Mouse (Mus musculus) limb, embryonic 12.5 days (tissue): ENCODE results near the gene Gja3. TPM values are rescaled to one million over a fixed set of nuclear protein-coding genes. Genes with fewer than 3 reads are reported as not detected.
"Not testable (repeated sequence)": the region's sequence is repeated elsewhere in the genome, so short reads cannot be mapped to it uniquely, and the experiment has no call there.

ENCODE experiments used
- ATAC-seq: fragments of 200-750 bp; cut with Nextera tagmentation; 2 replicates; pipeline ENCODE4 v1.8.0; 2017; ENCODE audit warnings: low read depth, moderate TSS enrichment; ENCODE audit not compliant: insufficient number of reproducible peaks, insufficient read depth, low FRiP score, low TSS enrichment
- H3K27ac ChIP-seq: fragments of 300-500 bp; sonication (generic); 2 replicates; pipeline ENCODE4 v1.5.1; 2016; ENCODE audit warnings: mild to moderate bottlenecking, moderate library complexity
- H3K27me3 ChIP-seq: fragments of 300-500 bp; sonication (generic); 2 replicates; pipeline ENCODE4 v1.6.1; 2016; ENCODE audit warnings: mild to moderate bottlenecking, moderate library complexity
- H3K36me3 ChIP-seq: fragments of 300-500 bp; sonication (generic); 2 replicates; pipeline ENCODE4 v1.6.1; 2016; ENCODE audit warnings: mild to moderate bottlenecking, moderate library complexity
- H3K4me1 ChIP-seq: fragments of 300-500 bp; sonication (generic); replicated peaks from 2 replicates; pipeline ENCODE4 v1.6.1; 2016
- H3K4me2 ChIP-seq: fragments of 300-500 bp; sonication (generic); 2 replicates; pipeline ENCODE4 v1.6.1; 2016; ENCODE audit warnings: mild to moderate bottlenecking, moderate library complexity
- H3K4me3 ChIP-seq: fragments of 300-500 bp; sonication (generic); replicated peaks from 2 replicates; pipeline ENCODE4 v1.5.1; 2016; ENCODE audit warnings: mild to moderate bottlenecking
- H3K9ac ChIP-seq: fragments of 300-500 bp; sonication (generic); replicated peaks from 2 replicates; pipeline ENCODE4 v1.6.1; 2016; ENCODE audit warnings: mild to moderate bottlenecking, moderate library complexity
- H3K9me3 ChIP-seq: fragments of 300-500 bp; sonication (generic); 2 replicates; pipeline ENCODE4 v1.6.1; 2016; ENCODE audit warnings: mild to moderate bottlenecking, moderate library complexity
- WGBS: fragments of 180-500 bp; shearing (Covaris S2); methylation state at CpG from one replicate; pipeline ENCODE4 v1.1.7; 2016; 5-methylcytosine and 5-hydroxymethylcytosine counted together
- polyA plus RNA-seq: library from polyadenylated mRNA; unstranded; fragments of >200 nt; fragmentation: Nextera tagmentation; extraction: Ambion mirVana; gene quantifications from 2 replicates; pipeline ENCODE4 v1.2.1, GENCODE M21; 2016

Gja3 gene
- polyA plus RNA-seq, 1 experiment from 2014 or later = 20.5 TPM

- Histone ChIP-seq H3K4me3 (no peak overlapping the region), H3K9me3 (no peaks in the 10 kb centered on the region), H3K27me3 (no peaks in the 10 kb centered on the region), H3K36me3 (no peaks in the 10 kb centered on the region), H3K4me2 (no peak overlapping the region), H3K4me1 (peaks cover 14% of the 10 kb centered on the region), H3K27ac (no peak overlapping the region), H3K9ac (no peak overlapping the region)
- 84% methylated on average over 7 of the region's 7 CpGs for WGBS
- ATAC-seq = no peak
Observed at GRCm38 (mm10) chr14:57089107-57089506, 31.2 kb upstream of the Gja3 start.

GRCm38 (mm10) chr14:57084180-57084668 lies 26.3 kb upstream of the Gja3 start:
- no peak overlapping the region for H3K4me3 ChIP-seq
- H3K9me3 ChIP-seq = 0 out of 2 replicates have a peak, but pooled peaks cover 3% of the 10 kb centered on the region
- peaks cover 20% of the 10 kb centered on the region for H3K4me1 ChIP-seq
- WGBS = 12% methylated on average over 11 of the region's 11 CpGs
- no peak overlapping the region for H3K4me2 ChIP-seq
- no peaks in the 10 kb centered on the region for H3K36me3 ChIP-seq
- H3K9ac ChIP-seq = no peak overlapping the region
- ATAC-seq = no peak
- no peaks in the 10 kb centered on the region for H3K27me3 ChIP-seq
- peak overlapping the region; percentile 51 for H3K27ac ChIP-seq

- no peak for ATAC-seq
- Histone ChIP-seq H3K4me2 (no peak overlapping the region), H3K36me3 (no peaks in the 10 kb centered on the region), H3K27ac (no peak overlapping the region), H3K4me3 (no peak overlapping the region), H3K27me3 (no peaks in the 10 kb centered on the region), H3K9me3 (0 out of 2 replicates have a peak, but pooled peaks cover 3% of the 10 kb centered on the region), H3K4me1 (peaks cover 20% of the 10 kb centered on the region), H3K9ac (no peak overlapping the region)
- 100% methylated on average over 1 of the region's 1 CpGs for WGBS
Observed at GRCm38 (mm10) chr14:57082863-57083262, 25.0 kb upstream of the Gja3 start.

- WGBS = 85% methylated on average over 6 of the region's 6 CpGs
- Histone ChIP-seq H3K9me3 (no peaks in the 10 kb centered on the region), H3K4me1 (peaks cover 7% of the 10 kb centered on the region), H3K9ac (no peak overlapping the region), H3K4me3 (no peak overlapping the region), H3K4me2 (no peak overlapping the region), H3K27me3 (no peaks in the 10 kb centered on the region), H3K27ac (no peak overlapping the region), H3K36me3 (no peaks in the 10 kb centered on the region)
- ATAC-seq = no peak
Observed at GRCm38 (mm10) chr14:57075537-57075936, 17.6 kb upstream of the Gja3 start.

- not testable (repeated sequence) for H3K9me3 ChIP-seq, H3K27me3 ChIP-seq, H3K4me3 ChIP-seq, H3K36me3 ChIP-seq, H3K9ac ChIP-seq, ATAC-seq, H3K4me2 ChIP-seq, H3K27ac ChIP-seq
- 2% methylated on average over 2 of the region's 2 CpGs for WGBS
- H3K4me1 ChIP-seq = peaks cover 11% of the 10 kb centered on the region
Observed at GRCm38 (mm10) chr14:57069906-57070305, 12.0 kb upstream of the Gja3 start.

GRCm38 (mm10) chr14:57066053-57066452 lies 8.2 kb upstream of the Gja3 start:
- ATAC-seq = no peak
- Histone ChIP-seq H3K4me1 (peaks cover 9% of the 10 kb centered on the region), H3K4me2 (no peak overlapping the region)

GRCm38 (mm10) chr14:57060052-57060451 lies 2.2 kb upstream of the Gja3 start:
- H3K4me3 ChIP-seq, H3K27ac ChIP-seq, H3K4me2 ChIP-seq, H3K9ac ChIP-seq, H3K9me3 ChIP-seq, H3K36me3 ChIP-seq: not testable (repeated sequence)
- 0% methylated on average over 1 of the region's 1 CpGs for WGBS
- ATAC-seq = peak; percentile 19; the same call in 1 of the 2 replicates
- peaks cover 37% of the 10 kb centered on the region for H3K27me3 ChIP-seq
- peaks cover 15% of the 10 kb centered on the region for H3K4me1 ChIP-seq

More at GRCm38 (mm10) chr14:57066053-57066452, 8.2 kb upstream of the Gja3 start:
- H3K27ac ChIP-seq = no peak overlapping the region
- H3K27me3 ChIP-seq = no peaks in the 10 kb centered on the region
- no peaks in the 10 kb centered on the region for H3K36me3 ChIP-seq
- H3K4me3 ChIP-seq = no peak overlapping the region
- no peaks in the 10 kb centered on the region for H3K9me3 ChIP-seq
- H3K9ac ChIP-seq = no peak overlapping the region

GRCm38 (mm10) chr14:57057204-57057562 lies 717 bp downstream of the Gja3 start:
- Histone ChIP-seq H3K4me3 (peak overlapping the region; percentile 67), H3K9ac (peak overlapping the region; percentile 55), H3K27ac (no peak overlapping the region), H3K27me3 (peaks cover 40% of the 10 kb centered on the region), H3K36me3 (no peaks in the 10 kb centered on the region), H3K4me1 (peaks cover 15% of the 10 kb centered on the region), H3K9me3 (no peaks in the 10 kb centered on the region), H3K4me2 (peak overlapping the region; percentile 95)
- WGBS = 3% methylated on average over 19 of the region's 19 CpGs
- no peak for ATAC-seq

- Histone ChIP-seq H3K4me2 (no peak overlapping the region), H3K9me3 (no peaks in the 10 kb centered on the region), H3K4me3 (no peak overlapping the region), H3K27ac (no peak overlapping the region), H3K4me1 (peaks cover 11% of the 10 kb centered on the region), H3K36me3 (no peaks in the 10 kb centered on the region), H3K27me3 (peaks cover 23% of the 10 kb centered on the region), H3K9ac (no peak overlapping the region)
- 69% methylated on average over 6 of the region's 6 CpGs for WGBS
- no peak for ATAC-seq
Observed at GRCm38 (mm10) chr14:57052713-57053112, 5.2 kb downstream of the Gja3 start.

GRCm38 (mm10) chr14:57043863-57044262 lies 14.0 kb downstream of the Gja3 start:
- Histone ChIP-seq H3K4me2 (no peak overlapping the region), H3K9ac (no peak overlapping the region), H3K27ac (no peak overlapping the region), H3K4me3 (no peak overlapping the region), H3K9me3 (peaks cover 3% of the 10 kb centered on the region; the same call in 1 of the 2 replicates), H3K4me1 (no peaks in the 10 kb centered on the region), H3K36me3 (no peaks in the 10 kb centered on the region), H3K27me3 (no peaks in the 10 kb centered on the region)
- 80% methylated on average over 6 of the region's 6 CpGs for WGBS
- ATAC-seq = no peak

- no peak for ATAC-seq
- Histone ChIP-seq H3K9ac (no peak overlapping the region), H3K4me2 (no peak overlapping the region), H3K9me3 (peaks cover 3% of the 10 kb centered on the region; the same call in 1 of the 2 replicates), H3K27me3 (no peaks in the 10 kb centered on the region), H3K4me1 (no peaks in the 10 kb centered on the region), H3K27ac (no peak overlapping the region), H3K36me3 (no peaks in the 10 kb centered on the region), H3K4me3 (no peak overlapping the region)
- 77% methylated on average over 1 of the region's 1 CpGs for WGBS
Observed at GRCm38 (mm10) chr14:57041439-57041838, 16.5 kb downstream of the Gja3 start.

GRCm38 (mm10) chr14:57034926-57035498 lies 22.9 kb downstream of the Gja3 start:
- ATAC-seq = no peak
- H3K36me3 ChIP-seq = peaks cover 4% of the 10 kb centered on the region; the same call in 1 of the 2 replicates
- no peak overlapping the region for H3K27ac ChIP-seq
- H3K4me1 ChIP-seq = no peaks in the 10 kb centered on the region
- H3K4me3 ChIP-seq = no peak overlapping the region
- H3K9me3 ChIP-seq = no peaks in the 10 kb centered on the region
- no peak overlapping the region for H3K9ac ChIP-seq
- H3K27me3 ChIP-seq = no peaks in the 10 kb centered on the region
- no peak overlapping the region for H3K4me2 ChIP-seq
- WGBS = 84% methylated on average over 6 of the region's 6 CpGs
